Mouse (Mus musculus) hindbrain, embryonic 15.5 days (tissue): ENCODE data around the gene Htr3a. TPM values are rescaled to one million over a fixed set of nuclear protein-coding genes. Genes with fewer than 3 reads are reported as not detected.
A peak's percentile ranks its signal among the peaks of the same experiment; 100 is the strongest.

Experiments
- ATAC-seq: fragments of 200-750 bp; cut with Nextera tagmentation; 2 replicates; pipeline ENCODE4 v1.8.0; 2017; ENCODE audit warnings: low read depth, moderate number of reproducible peaks, moderate TSS enrichment; ENCODE audit not compliant: low FRiP score
- H3K27ac ChIP-seq: fragments of 300-500 bp; sonication (generic); replicated peaks from 2 replicates; pipeline ENCODE4 v1.5.1; 2015; ENCODE audit warnings: mild to moderate bottlenecking, inconsistent platforms
- H3K27me3 ChIP-seq: fragments of 300-500 bp; sonication (generic); 2 replicates; pipeline ENCODE4 v1.6.1; 2015; ENCODE audit warnings: control low read depth, inconsistent platforms
- H3K36me3 ChIP-seq: fragments of 300-500 bp; sonication (generic); 2 replicates; pipeline ENCODE4 v1.6.1; 2015; ENCODE audit warnings: control low read depth, inconsistent platforms
- H3K4me1 ChIP-seq: fragments of 300-500 bp; sonication (generic); replicated peaks from 2 replicates; pipeline ENCODE4 v1.6.1; 2015; ENCODE audit warnings: control low read depth, inconsistent platforms
- H3K4me2 ChIP-seq: fragments of 300-500 bp; sonication (generic); 2 replicates; pipeline ENCODE4 v1.6.1; 2015; ENCODE audit warnings: moderate library complexity, mild to moderate bottlenecking, inconsistent platforms
- H3K4me3 ChIP-seq: fragments of 300-500 bp; sonication (generic); 2 replicates; pipeline ENCODE4 v1.5.1; 2015; ENCODE audit warnings: mild to moderate bottlenecking, inconsistent platforms
- H3K9ac ChIP-seq: fragments of 300-500 bp; sonication (generic); 2 replicates; pipeline ENCODE4 v1.6.1; 2015; ENCODE audit warnings: inconsistent platforms
- H3K9me3 ChIP-seq: fragments of 300-500 bp; sonication (generic); 2 replicates; pipeline ENCODE4 v1.6.1; 2016; ENCODE audit warnings: control low read depth, inconsistent platforms
- WGBS: fragments of 180-500 bp; shearing (Covaris S2); methylation state at CpG from one replicate; pipeline ENCODE4 v1.1.7; 2015; 5-methylcytosine and 5-hydroxymethylcytosine counted together
- polyA plus RNA-seq: library from polyadenylated mRNA; unstranded; fragments of >200 nt; fragmentation: Nextera tagmentation; extraction: Ambion mirVana; gene quantifications from 2 replicates; pipeline ENCODE4 v1.2.1, GENCODE M21; 2015

Gene Htr3a
- polyA plus RNA-seq, 1 experiment from 2014 or later, result 1.3 TPM

DNA sequence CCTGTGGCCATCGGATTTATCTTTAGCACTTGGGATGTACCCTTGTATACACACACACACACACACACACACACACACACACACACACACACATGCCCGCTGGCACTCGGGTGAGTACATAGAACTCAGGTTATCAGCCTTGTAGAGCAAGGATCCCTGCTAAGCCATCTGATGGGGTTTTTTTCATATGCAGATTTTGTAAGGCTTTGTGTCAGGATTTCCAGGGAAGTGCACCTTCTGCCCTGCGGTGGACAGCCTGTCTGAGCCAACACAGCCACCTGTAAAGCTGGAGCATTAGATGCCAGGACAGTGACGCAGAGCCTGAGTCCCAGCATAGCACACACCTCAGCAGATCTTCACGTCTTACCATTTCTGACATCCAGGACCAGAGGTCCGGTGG lies 21.8 kb downstream of the Htr3a start:
- Histone ChIP-seq H3K27me3 (no peaks in the 10 kb centered on the region), H3K4me3 (no peak overlapping the region), H3K9ac (no peak overlapping the region), H3K4me2 (no peak overlapping the region), H3K9me3 (no peaks in the 10 kb centered on the region), H3K4me1 (no peaks in the 10 kb centered on the region), H3K36me3 (no peaks in the 10 kb centered on the region), H3K27ac (no peak overlapping the region)
- no peak for ATAC-seq
- WGBS, result 72% methylated on average over 7 of the region's 7 CpGs

DNA sequence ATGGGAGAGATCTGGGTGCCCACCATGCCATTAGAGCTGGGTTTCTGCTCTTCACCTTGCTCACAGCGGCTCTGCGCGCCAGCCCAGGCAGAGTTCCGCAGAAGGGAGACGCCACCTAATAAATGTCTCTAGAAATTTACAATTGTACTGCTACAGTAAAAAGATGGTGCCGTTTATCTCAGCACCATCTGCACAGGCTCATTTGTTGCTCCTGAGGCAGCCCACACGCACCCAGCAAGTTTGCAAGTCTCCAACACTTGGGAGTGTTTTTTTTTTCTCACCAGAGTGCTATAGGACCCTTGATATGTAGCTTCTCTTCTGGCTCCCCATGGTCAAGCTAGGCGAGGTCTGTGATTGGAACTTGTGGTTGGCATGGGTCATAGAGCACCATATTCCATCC lies 38.0 kb downstream of the Htr3a start:
- Histone ChIP-seq H3K4me1 (no peaks in the 10 kb centered on the region), H3K27me3 (no peaks in the 10 kb centered on the region)
- WGBS, result 88% methylated on average over 8 of the region's 8 CpGs

DNA sequence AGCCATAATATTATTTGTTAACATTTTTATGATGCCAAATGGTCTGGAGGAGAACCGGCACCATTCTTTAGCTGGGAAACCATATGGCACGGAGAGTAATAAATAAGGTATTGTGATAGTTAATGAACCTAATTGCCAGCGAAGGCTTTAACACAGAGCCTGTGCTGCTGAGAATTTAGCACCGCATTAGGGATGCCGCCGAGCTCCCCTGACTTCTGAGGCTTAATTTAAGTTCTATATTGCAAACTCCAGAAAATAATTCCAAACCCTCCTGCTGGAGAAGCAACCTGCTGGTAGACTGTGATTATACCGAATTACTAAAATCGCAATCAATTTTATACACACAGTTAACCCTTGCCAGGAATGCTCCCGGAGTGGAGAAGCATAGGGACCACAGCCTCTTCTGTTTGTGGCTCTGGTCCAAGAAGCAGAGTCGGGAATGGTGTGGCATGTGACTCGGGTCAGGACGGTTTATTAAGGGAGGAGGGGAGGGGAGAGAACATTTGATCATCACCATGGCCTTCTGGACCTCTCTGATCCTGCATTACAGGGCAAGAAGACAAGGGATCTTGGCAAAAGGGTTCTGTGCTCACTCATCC lies 44.3 kb downstream of the Htr3a start:
- Histone ChIP-seq H3K4me1 (peaks cover 16% of the 10 kb centered on the region), H3K9me3 (no peaks in the 10 kb centered on the region), H3K36me3 (no peaks in the 10 kb centered on the region), H3K27ac (no peak overlapping the region), H3K9ac (no peak overlapping the region), H3K4me2 (no peak overlapping the region), H3K4me3 (no peak overlapping the region), H3K27me3 (no peaks in the 10 kb centered on the region)
- no peak; the same call in 1 of the 2 replicates for ATAC-seq
- 40% methylated on average over 12 of the region's 12 CpGs for WGBS

More for the DNA sequence above, 38.0 kb downstream of the Htr3a start:
- H3K36me3 ChIP-seq, result no peaks in the 10 kb centered on the region
- no peaks in the 10 kb centered on the region for H3K9me3 ChIP-seq
- H3K4me2 ChIP-seq, result no peak overlapping the region
- H3K9ac ChIP-seq, result no peak overlapping the region
- ATAC-seq, result no peak
- no peak overlapping the region for H3K27ac ChIP-seq
- no peak overlapping the region for H3K4me3 ChIP-seq

DNA sequence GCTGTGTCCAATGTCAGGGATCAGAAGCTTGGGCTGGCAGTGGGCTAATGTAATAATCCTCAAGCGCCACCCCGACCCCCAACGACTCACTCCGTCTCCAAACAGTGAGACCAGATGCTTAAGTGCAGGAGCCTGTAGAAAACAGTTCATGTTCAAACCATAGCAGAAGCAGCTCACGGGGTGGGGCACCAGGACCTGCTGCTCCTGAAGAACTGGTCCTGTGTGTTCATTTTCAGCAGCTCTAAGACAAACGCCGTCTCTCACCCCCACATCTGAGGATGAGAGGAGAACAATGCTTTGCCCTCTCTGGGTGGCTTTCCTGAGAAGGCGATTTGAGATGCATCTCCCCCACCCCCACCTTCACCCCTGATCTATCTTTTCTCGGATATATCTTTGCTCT lies 45.7 kb downstream of the Htr3a start:
- WGBS, result 47% methylated on average over 9 of the region's 9 CpGs
- H3K9ac ChIP-seq, result no peak overlapping the region
- no peak for ATAC-seq
- no peak overlapping the region for H3K4me3 ChIP-seq
- H3K27ac ChIP-seq, result no peak overlapping the region
- no peak overlapping the region for H3K4me2 ChIP-seq
- no peaks in the 10 kb centered on the region for H3K9me3 ChIP-seq
- no peaks in the 10 kb centered on the region for H3K27me3 ChIP-seq
- no peaks in the 10 kb centered on the region for H3K36me3 ChIP-seq
- H3K4me1 ChIP-seq, result peaks cover 18% of the 10 kb centered on the region

DNA sequence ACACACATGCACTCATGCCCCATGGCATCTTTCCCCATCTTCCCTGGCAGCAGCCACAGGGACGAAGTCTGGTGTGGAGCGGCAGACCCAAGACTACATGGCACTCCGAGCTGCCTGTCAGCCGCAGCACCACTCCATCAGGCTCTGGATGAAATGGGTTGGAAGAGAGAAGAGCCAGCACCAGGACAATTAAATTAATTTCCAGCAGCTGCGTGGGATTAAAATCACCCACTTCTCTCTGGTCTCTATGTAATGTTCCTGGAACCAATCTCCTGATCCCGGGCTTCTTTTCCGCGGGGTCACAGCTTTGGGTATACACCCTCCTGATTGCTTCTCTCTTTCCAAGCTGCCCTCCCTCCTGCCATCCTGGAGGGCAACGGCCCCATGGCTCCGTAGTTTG lies 49.4 kb downstream of the Htr3a start:
- ATAC-seq, result no peak
- H3K4me3 ChIP-seq, result no peak overlapping the region
- no peaks in the 10 kb centered on the region for H3K36me3 ChIP-seq
- H3K4me2 ChIP-seq, result no peak overlapping the region
- no peaks in the 10 kb centered on the region for H3K9me3 ChIP-seq
- H3K4me1 ChIP-seq, result peaks cover 6% of the 10 kb centered on the region
- H3K9ac ChIP-seq, result no peak overlapping the region
- WGBS, result 87% methylated on average over 10 of the region's 10 CpGs
- no peak overlapping the region for H3K27ac ChIP-seq
- H3K27me3 ChIP-seq, result no peaks in the 10 kb centered on the region

DNA sequence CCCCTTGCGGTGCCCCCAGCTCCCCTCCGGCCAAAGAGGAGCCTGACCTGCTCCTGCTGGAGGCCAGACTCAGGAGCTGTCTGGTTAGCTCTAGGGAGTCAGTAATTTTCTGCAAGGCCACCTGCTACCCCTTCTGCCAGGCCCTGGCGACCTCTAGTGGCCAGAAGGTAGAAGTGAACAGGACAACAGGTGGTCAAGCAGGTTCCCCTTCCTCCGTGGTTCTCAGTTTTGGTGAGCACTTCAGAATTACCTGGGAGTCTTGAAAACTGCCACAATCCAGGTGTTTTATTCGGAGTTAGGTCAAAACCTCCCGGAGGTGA lies 50.4 kb downstream of the Htr3a start:
- H3K4me1 ChIP-seq, result peaks cover 4% of the 10 kb centered on the region
- H3K27ac ChIP-seq, result no peak overlapping the region
- H3K36me3 ChIP-seq, result no peaks in the 10 kb centered on the region
- ATAC-seq, result peak; percentile 38; the same call in 1 of the 2 replicates
- H3K9me3 ChIP-seq, result no peaks in the 10 kb centered on the region
- H3K9ac ChIP-seq, result no peak overlapping the region
- WGBS, result 7% methylated on average over 6 of the region's 6 CpGs
- no peaks in the 10 kb centered on the region for H3K27me3 ChIP-seq
- no peak overlapping the region for H3K4me2 ChIP-seq
- H3K4me3 ChIP-seq, result no peak overlapping the region

DNA sequence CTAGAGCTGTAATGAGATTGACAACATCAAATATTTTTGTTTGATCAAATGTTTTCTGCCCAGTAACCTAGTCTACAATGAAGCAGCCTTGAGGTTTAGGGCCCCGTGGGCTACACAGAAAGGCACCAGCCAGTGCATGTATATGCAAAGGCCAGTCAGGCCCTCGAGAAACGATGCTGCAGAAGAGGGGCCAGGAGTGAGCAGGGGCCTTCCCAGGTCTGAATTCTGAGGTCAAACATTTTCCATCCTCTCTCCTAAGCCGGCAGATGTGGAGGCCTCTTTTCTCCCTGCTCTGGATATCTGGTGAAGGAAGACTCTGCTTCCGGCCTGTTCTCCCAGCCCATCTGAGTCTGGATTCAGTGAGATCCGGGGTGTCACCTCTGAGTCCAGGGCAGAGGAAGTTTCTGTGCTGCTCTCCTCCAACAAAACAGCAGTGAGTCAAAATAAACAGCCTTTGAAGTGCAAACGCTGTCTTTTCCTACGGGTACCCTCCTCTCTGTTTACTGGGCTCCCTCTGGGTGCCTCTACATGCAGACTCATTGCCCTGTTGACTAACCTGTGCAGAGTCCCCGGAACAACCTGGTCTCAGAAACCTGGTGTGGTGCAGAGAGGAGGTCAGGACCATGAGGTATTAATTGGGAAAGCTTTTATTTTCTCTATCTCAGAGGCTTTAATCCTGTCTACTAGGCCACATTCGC lies 50.9 kb downstream of the Htr3a start:
- peak; percentile 8; the same call in 1 of the 2 replicates for ATAC-seq
- Histone ChIP-seq H3K4me3 (no peak overlapping the region), H3K9ac (no peak overlapping the region), H3K27me3 (no peaks in the 10 kb centered on the region), H3K4me1 (peaks cover 4% of the 10 kb centered on the region), H3K27ac (no peak overlapping the region), H3K36me3 (no peaks in the 10 kb centered on the region), H3K4me2 (no peak overlapping the region), H3K9me3 (no peaks in the 10 kb centered on the region)
- 28% methylated on average over 10 of the region's 10 CpGs for WGBS

DNA sequence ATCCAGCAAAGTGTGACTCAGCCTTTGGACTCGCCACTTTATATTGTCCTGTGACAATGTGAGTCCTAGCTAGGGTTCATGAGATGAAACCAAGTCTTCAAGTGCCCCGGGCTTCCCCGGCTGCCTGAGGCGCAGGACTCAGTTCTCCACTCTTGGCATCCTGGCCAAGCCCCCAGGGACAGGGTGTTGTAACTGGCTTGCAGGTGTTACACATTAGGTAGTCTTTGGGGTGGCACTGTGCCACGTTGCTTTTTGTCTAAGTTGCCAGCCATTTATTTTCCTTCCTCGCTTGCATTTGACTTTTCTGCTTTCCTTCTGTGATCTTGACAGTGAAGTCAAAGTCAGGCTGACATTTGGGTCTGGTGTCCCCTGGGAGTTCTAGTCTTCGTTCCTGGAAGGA lies 53.0 kb downstream of the Htr3a start:
- Histone ChIP-seq H3K4me3 (no peak overlapping the region), H3K4me1 (peaks cover 4% of the 10 kb centered on the region), H3K9me3 (no peaks in the 10 kb centered on the region), H3K4me2 (no peak overlapping the region), H3K27me3 (no peaks in the 10 kb centered on the region), H3K9ac (no peak overlapping the region), H3K27ac (no peak overlapping the region), H3K36me3 (no peaks in the 10 kb centered on the region)
- WGBS, result 75% methylated on average over 7 of the region's 7 CpGs
- no peak for ATAC-seq

DNA sequence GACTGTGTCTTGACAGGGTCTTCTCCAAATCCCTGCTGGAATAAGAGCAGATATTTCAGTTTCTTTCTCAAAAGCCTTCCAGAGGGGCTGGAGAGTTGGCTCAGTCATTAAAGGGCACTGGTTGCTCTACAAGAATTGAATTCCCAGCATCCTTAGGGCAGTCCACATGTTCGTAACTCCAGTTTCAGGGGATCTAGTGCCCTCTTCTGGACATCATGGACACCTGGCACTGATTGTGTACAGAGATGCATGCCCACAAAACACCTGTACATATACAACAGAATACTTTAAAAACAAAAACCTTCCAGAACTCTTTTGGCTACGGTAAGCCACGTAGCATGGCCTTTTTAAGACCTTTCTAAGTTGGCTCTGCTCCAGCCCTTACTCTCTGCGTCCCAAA lies 54.7 kb downstream of the Htr3a start:
- H3K27me3 ChIP-seq, result no peaks in the 10 kb centered on the region
- H3K4me3 ChIP-seq, result no peak overlapping the region
- no peak overlapping the region for H3K9ac ChIP-seq
- H3K4me2 ChIP-seq, result no peak overlapping the region
- 90% methylated on average over 4 of the region's 4 CpGs for WGBS
- H3K9me3 ChIP-seq, result no peaks in the 10 kb centered on the region
- no peak for ATAC-seq
- no peak overlapping the region for H3K27ac ChIP-seq
- H3K4me1 ChIP-seq, result peaks cover 4% of the 10 kb centered on the region
- H3K36me3 ChIP-seq, result no peaks in the 10 kb centered on the region

DNA sequence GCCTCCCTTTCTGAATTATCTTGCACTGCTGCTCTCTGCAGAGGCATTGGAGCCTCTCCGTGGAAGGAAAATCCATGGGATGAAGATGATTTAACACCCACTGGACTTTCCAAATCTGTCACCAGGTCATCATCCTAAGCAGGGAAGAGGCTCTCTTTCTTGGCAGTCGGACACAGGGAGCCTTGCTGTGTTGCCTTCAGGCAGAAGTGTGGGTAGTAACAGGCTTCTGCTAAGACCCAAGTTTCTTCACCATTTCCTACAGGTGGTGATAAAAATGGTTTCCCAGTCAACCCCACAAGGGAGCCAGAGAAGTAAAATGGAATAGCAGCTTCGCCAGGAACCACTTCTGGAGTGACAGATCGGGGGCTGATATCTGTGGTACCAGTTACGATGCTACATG lies 61.4 kb downstream of the Htr3a start:
- H3K4me1 ChIP-seq, result no peaks in the 10 kb centered on the region
- no peak for ATAC-seq
- H3K9me3 ChIP-seq, result no peaks in the 10 kb centered on the region
- H3K27ac ChIP-seq, result no peak overlapping the region
- WGBS, result 93% methylated on average over 5 of the region's 5 CpGs
- H3K9ac ChIP-seq, result no peak overlapping the region
- no peak overlapping the region for H3K4me2 ChIP-seq
- no peak overlapping the region for H3K4me3 ChIP-seq
- H3K27me3 ChIP-seq, result no peaks in the 10 kb centered on the region
- no peaks in the 10 kb centered on the region for H3K36me3 ChIP-seq

Other genes with a start within 250 kb of the Htr3a start
- 6.8 and 7.9 TPM in 2 replicates for gene Zbtb16, start 74.9 kb downstream of the Htr3a start, polyA plus RNA-seq
- 0.18 and 0.92 TPM in 2 replicates for gene Htr3b, start 53.9 kb upstream of the Htr3a start, polyA plus RNA-seq
- gene Usp28, start 74.3 kb upstream of the Htr3a start, polyA plus RNA-seq, result 31.0 and 31.4 TPM in 2 replicates
- 23.3 and 26.1 TPM in 2 replicates for gene Zw10, start 144.5 kb upstream of the Htr3a start, polyA plus RNA-seq
- gene Tmprss5, start 170.2 kb upstream of the Htr3a start, polyA plus RNA-seq, result 1.4 and 1.9 TPM in 2 replicates